In genomic region chr15:13093954-13094880, GRCm38 (mm10) we compare ENCODE assay signal across 16 mouse cellular contexts.
DNase-seq lines count a peak whose midpoint lies in the region; ATAC-seq lines count a peak whose summit lies in the region.
"Had no signal": no experiment of that assay in that cellular context is flagged by ENCODE, and none has a peak within 500 bp of the region (broad histone marks: within the 10 kb centered on the region; RNA-seq: fewer than 3 reads in every experiment).

No protein-coding gene starts in this region.

- H3K36me3 ChIP-seq in hindbrain, embryonic 13.5 days, result no peaks in the 10 kb centered on the region
- H3K36me3 ChIP-seq in hindbrain, embryonic 11.5 days (ENCODE audit: control insufficient read depth, insufficient read depth, low read length), result no peaks in the 10 kb centered on the region
- H3K36me3 ChIP-seq in hindbrain, embryonic 14.5 days (replicated peaks; ENCODE audit: control insufficient read depth, insufficient read depth), result no peaks in the 10 kb centered on the region
- H3K36me3 ChIP-seq in midbrain, embryonic 16.5 days (ENCODE audit: control insufficient read depth, insufficient read depth, low read length), result no peaks in the 10 kb centered on the region
- H3K36me3 ChIP-seq in intestine, embryonic 15.5 days, result no peaks in the 10 kb centered on the region
- H3K36me3 ChIP-seq: G1E; limb, embryonic 13.5 days had no signal

- no peak overlapping the region for H3K4me2 ChIP-seq in hindbrain, embryonic 13.5 days
- H3K4me2 ChIP-seq in hindbrain, embryonic 11.5 days (replicated peaks; ENCODE audit: low read depth, low read length), result no peak overlapping the region
- H3K4me2 ChIP-seq in hindbrain, embryonic 14.5 days (replicated peaks), result 0 out of 2 replicates have a peak overlapping the region, but pooled peaks have one; percentile 4
- H3K4me2 ChIP-seq in midbrain, embryonic 16.5 days (ENCODE audit: low read length), result 0 out of 2 replicates have a peak overlapping the region, but pooled peaks have one; percentile 6
- no peak overlapping the region for H3K4me2 ChIP-seq in intestine, embryonic 15.5 days (replicated peaks)
- H3K4me2 ChIP-seq: limb, embryonic 13.5 days had no signal

- H3K9ac ChIP-seq in hindbrain, embryonic 13.5 days, result no peak overlapping the region
- no peak overlapping the region for H3K9ac ChIP-seq in hindbrain, embryonic 11.5 days (ENCODE audit: low read depth, low read length)
- no peak overlapping the region; the same call in 1 of the 2 replicates for H3K9ac ChIP-seq in hindbrain, embryonic 14.5 days
- H3K9ac ChIP-seq in midbrain, embryonic 16.5 days (ENCODE audit: low read depth, low read length), result no peak overlapping the region
- H3K9ac ChIP-seq in intestine, embryonic 15.5 days, result no peak overlapping the region
- H3K9ac ChIP-seq: limb, embryonic 13.5 days; liver, embryonic 14.5 days had no signal

- H3K27ac ChIP-seq in hindbrain, embryonic 13.5 days, result 0 out of 2 replicates have a peak overlapping the region, but pooled peaks have one; percentile 9
- no peak overlapping the region for H3K27ac ChIP-seq in hindbrain, embryonic 11.5 days (ENCODE audit: low read depth, low read length)
- no peak overlapping the region for H3K27ac ChIP-seq in hindbrain, embryonic 14.5 days
- H3K27ac ChIP-seq in midbrain, embryonic 16.5 days (ENCODE audit: low read length), result peak overlapping the region; percentile 47; the same call in 1 of the 2 replicates
- H3K27ac ChIP-seq in intestine, embryonic 15.5 days, result no peak overlapping the region
- H3K27ac ChIP-seq: limb, embryonic 13.5 days; liver, embryonic 14.5 days had no signal

- peaks cover 17% of the 10 kb centered on the region for H3K4me1 ChIP-seq in hindbrain, embryonic 13.5 days (replicated peaks)
- H3K4me1 ChIP-seq in hindbrain, embryonic 11.5 days (replicated peaks; ENCODE audit: control insufficient read depth, insufficient read depth, low read length), result no peaks in the 10 kb centered on the region
- H3K4me1 ChIP-seq in hindbrain, embryonic 14.5 days (replicated peaks; ENCODE audit: control insufficient read depth, insufficient read depth, low read length), result 0 out of 2 replicates have a peak, but pooled peaks cover 9% of the 10 kb centered on the region
- H3K4me1 ChIP-seq in midbrain, embryonic 16.5 days (ENCODE audit: control insufficient read depth, insufficient read depth, low read length), result peaks cover 15% of the 10 kb centered on the region
- H3K4me1 ChIP-seq in intestine, embryonic 15.5 days (replicated peaks), result no peaks in the 10 kb centered on the region
- H3K4me1 ChIP-seq: megakaryocyte, embryonic 14.5 days had no signal

- WGBS in hindbrain, embryonic 13.5 days, result 67% methylated on average over 19 of the region's 19 CpGs
- WGBS in hindbrain, embryonic 11.5 days, result 81% methylated on average over 19 of the region's 19 CpGs
- 62% methylated on average over 19 of the region's 19 CpGs for WGBS in hindbrain, embryonic 14.5 days
- 42% methylated on average over 19 of the region's 19 CpGs for WGBS in midbrain, embryonic 16.5 days
- 86% methylated on average over 19 of the region's 19 CpGs for WGBS in intestine, embryonic 15.5 days

- no peak for DNase-seq in hindbrain, embryonic 11.5 days (ENCODE audit: low spot score)
- peak; percentile 12 for DNase-seq in ZHBTc4 (ENCODE audit: low read depth, low spot score)
- DNase-seq in hindbrain, embryonic 14.5 days (ENCODE audit: low spot score), result no peak
- no peak for DNase-seq in cerebellum, postnatal 14 days
- DNase-seq: adrenal gland, adult 2 months; cerebellum, adult 8-10 months; kidney, adult 8-10 months; kidney, postnatal 25 days; right cerebral cortex, adult 18-20 months had no signal

- no peaks in the 10 kb centered on the region for H3K9me3 ChIP-seq in hindbrain, embryonic 13.5 days
- no peaks in the 10 kb centered on the region for H3K9me3 ChIP-seq in hindbrain, embryonic 11.5 days (ENCODE audit: control insufficient read depth, low read length)
- H3K9me3 ChIP-seq in hindbrain, embryonic 14.5 days (ENCODE audit: control insufficient read depth, low read length), result no peaks in the 10 kb centered on the region
- no peaks in the 10 kb centered on the region for H3K9me3 ChIP-seq in midbrain, embryonic 16.5 days (replicated peaks; ENCODE audit: control insufficient read depth, low read length, poor library complexity, severe bottlenecking)
- H3K9me3 ChIP-seq in intestine, embryonic 15.5 days, result no peaks in the 10 kb centered on the region
- H3K9me3 ChIP-seq: G1E; limb, embryonic 13.5 days; megakaryocyte, embryonic 14.5 days had no signal

- H3K27me3 ChIP-seq in hindbrain, embryonic 13.5 days, result no peaks in the 10 kb centered on the region
- no peaks in the 10 kb centered on the region for H3K27me3 ChIP-seq in hindbrain, embryonic 11.5 days (ENCODE audit: control insufficient read depth, insufficient read depth, low read length)
- H3K27me3 ChIP-seq in hindbrain, embryonic 14.5 days (ENCODE audit: control insufficient read depth, insufficient read depth, low read length), result no peaks in the 10 kb centered on the region
- H3K27me3 ChIP-seq in midbrain, embryonic 16.5 days (ENCODE audit: control insufficient read depth, insufficient read depth, low read depth, low read length), result no peaks in the 10 kb centered on the region
- no peaks in the 10 kb centered on the region for H3K27me3 ChIP-seq in intestine, embryonic 15.5 days (replicated peaks)
- H3K27me3 ChIP-seq: limb, embryonic 13.5 days; megakaryocyte, embryonic 14.5 days had no signal

- no peak for ATAC-seq in hindbrain, embryonic 13.5 days (ENCODE audit: low FRiP score)
- no peak for ATAC-seq in hindbrain, embryonic 11.5 days (ENCODE audit: low FRiP score)
- ATAC-seq in hindbrain, embryonic 14.5 days (ENCODE audit: low FRiP score), result peak; percentile 77
- ATAC-seq in midbrain, embryonic 16.5 days, result peak; percentile 67; the same call in 1 of the 2 replicates
- no peak for ATAC-seq in intestine, embryonic 15.5 days

- no peak overlapping the region for H3K4me3 ChIP-seq in hindbrain, embryonic 13.5 days
- no peak overlapping the region for H3K4me3 ChIP-seq in hindbrain, embryonic 11.5 days (ENCODE audit: low read depth, low read length)
- H3K4me3 ChIP-seq in hindbrain, embryonic 14.5 days (replicated peaks; ENCODE audit: low read length), result no peak overlapping the region
- no peak overlapping the region for H3K4me3 ChIP-seq in midbrain, embryonic 16.5 days (ENCODE audit: low read depth, low read length)
- no peak overlapping the region for H3K4me3 ChIP-seq in intestine, embryonic 15.5 days (replicated peaks)
- H3K4me3 ChIP-seq: limb, embryonic 13.5 days; megakaryocyte, embryonic 14.5 days had no signal

Comparison
In these comparisons a context has a peak if more than half of its experiments do, and no peak if none do; other contexts are left out.
1. ATAC-seq: peak in hindbrain, embryonic 14.5 days (single experiment) and midbrain, embryonic 16.5 days (single experiment); none in hindbrain, embryonic 13.5 days (single experiment), hindbrain, embryonic 11.5 days (single experiment) and intestine, embryonic 15.5 days (single experiment).
2. H3K27ac ChIP-seq: peak in hindbrain, embryonic 13.5 days (single experiment) and midbrain, embryonic 16.5 days (single experiment); none in hindbrain, embryonic 11.5 days (single experiment), hindbrain, embryonic 14.5 days (single experiment) and intestine, embryonic 15.5 days (single experiment).
3. H3K4me2 ChIP-seq: peak in hindbrain, embryonic 14.5 days (single experiment) and midbrain, embryonic 16.5 days (single experiment); none in hindbrain, embryonic 13.5 days (single experiment), hindbrain, embryonic 11.5 days (single experiment) and intestine, embryonic 15.5 days (single experiment).